Mouse (Mus musculus): Measurements from ENCODE around the gene Efnb2. TPM values are rescaled to one million over a fixed set of nuclear protein-coding genes. Genes with fewer than 3 reads are reported as not detected.

Gene Efnb2
- polyA plus RNA-seq, 1 experiment: 161 TPM

GRCm38 (mm10) chr8:8648686-8649085 lies 12.4 kb downstream of the Efnb2 start:
- TF ChIP-seq POLR2A (IDR thresholded peaks at IDR 0.05; ENCODE audit: borderline replicate concordance, extremely low read depth, low read depth, low read length): no peak
- no peak for TF ChIP-seq CTCF (IDR thresholded peaks at IDR 0.05; ENCODE audit: insufficient read depth, low read length)
- 35% methylated on average over 7 of the region's 7 CpGs for WGBS
- H3K4me1 ChIP-seq (ENCODE audit: control insufficient read depth, insufficient read depth, low read length): peaks cover 20% of the 10 kb centered on the region
- no peak for DNase-seq
- H3K4me3 ChIP-seq (replicated peaks; ENCODE audit: extremely low read depth, low read depth, low read length): no peak overlapping the region

GRCm38 (mm10) chr8:8647824-8648223 lies 13.2 kb downstream of the Efnb2 start:
- 48% methylated on average over 7 of the region's 7 CpGs for WGBS
- DNase-seq: no peak
- Histone ChIP-seq H3K4me1 (ENCODE audit: control insufficient read depth, insufficient read depth, low read length) (peaks cover 20% of the 10 kb centered on the region), H3K4me3 (replicated peaks; ENCODE audit: extremely low read depth, low read depth, low read length) (no peak overlapping the region)
- TF ChIP-seq CTCF (IDR thresholded peaks at IDR 0.05; ENCODE audit: insufficient read depth, low read length): no peak
- no peak for TF ChIP-seq POLR2A (IDR thresholded peaks at IDR 0.05; ENCODE audit: borderline replicate concordance, extremely low read depth, low read depth, low read length)

DNA sequence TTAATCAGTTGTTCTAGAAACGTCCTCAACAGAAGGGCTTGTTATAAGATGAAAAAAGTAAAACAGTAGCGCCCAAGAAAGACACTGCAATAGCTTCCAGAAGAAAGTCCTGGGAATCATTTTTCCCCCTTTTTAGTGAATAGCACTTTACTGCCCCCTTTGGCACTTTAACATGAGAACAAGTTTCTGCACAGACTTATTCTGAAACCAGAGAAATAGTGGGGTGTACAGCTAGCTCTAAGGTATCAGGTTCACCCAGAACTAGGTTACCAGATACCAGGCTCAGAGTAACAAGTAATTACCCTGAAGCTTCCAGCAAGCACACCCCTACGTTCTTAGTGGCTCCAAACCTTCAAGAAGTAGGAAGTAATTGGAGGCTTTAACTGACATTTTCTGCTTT lies 13.7 kb downstream of the Efnb2 start:
- Histone ChIP-seq H3K4me1 (ENCODE audit: control insufficient read depth, insufficient read depth, low read length) (peaks cover 18% of the 10 kb centered on the region), H3K4me3 (replicated peaks; ENCODE audit: extremely low read depth, low read depth, low read length) (no peak overlapping the region)
- 51% methylated on average over 3 of the region's 3 CpGs for WGBS
- TF ChIP-seq CTCF (IDR thresholded peaks at IDR 0.05; ENCODE audit: insufficient read depth, low read length) (no peak), POLR2A (IDR thresholded peaks at IDR 0.05; ENCODE audit: borderline replicate concordance, extremely low read depth, low read depth, low read length) (no peak)
- no peak for DNase-seq

GRCm38 (mm10) chr8:8644160-8644915 lies 16.7 kb downstream of the Efnb2 start:
- Histone ChIP-seq H3K4me1 (ENCODE audit: control insufficient read depth, insufficient read depth, low read length) (peaks cover 15% of the 10 kb centered on the region), H3K4me3 (replicated peaks; ENCODE audit: extremely low read depth, low read depth, low read length) (no peak overlapping the region)
- DNase-seq: no peak
- TF ChIP-seq CTCF (IDR thresholded peaks at IDR 0.05; ENCODE audit: insufficient read depth, low read length) (no peak), POLR2A (IDR thresholded peaks at IDR 0.05; ENCODE audit: borderline replicate concordance, extremely low read depth, low read depth, low read length) (no peak)
- WGBS: 55% methylated on average over 11 of the region's 11 CpGs

GRCm38 (mm10) chr8:8640264-8640588 lies 20.8 kb downstream of the Efnb2 start:
- Histone ChIP-seq H3K4me3 (replicated peaks; ENCODE audit: extremely low read depth, low read depth, low read length) (no peak overlapping the region), H3K4me1 (ENCODE audit: control insufficient read depth, insufficient read depth, low read length) (peaks cover 8% of the 10 kb centered on the region)
- TF ChIP-seq CTCF (IDR thresholded peaks at IDR 0.05; ENCODE audit: insufficient read depth, low read length) (no peak), POLR2A (IDR thresholded peaks at IDR 0.05; ENCODE audit: borderline replicate concordance, extremely low read depth, low read depth, low read length) (no peak)
- no peak for DNase-seq
- 44% methylated on average over 4 of the region's 4 CpGs for WGBS

- Histone ChIP-seq H3K4me3 (replicated peaks; ENCODE audit: extremely low read depth, low read depth, low read length) (no peak overlapping the region), H3K4me1 (ENCODE audit: control insufficient read depth, insufficient read depth, low read length) (peaks cover 10% of the 10 kb centered on the region)
- TF ChIP-seq POLR2A (IDR thresholded peaks at IDR 0.05; ENCODE audit: borderline replicate concordance, extremely low read depth, low read depth, low read length): no peak
- no peak for TF ChIP-seq CTCF (IDR thresholded peaks at IDR 0.05; ENCODE audit: insufficient read depth, low read length)
- DNase-seq: no peak
- WGBS: 53% methylated on average over 8 of the region's 8 CpGs
Measured at GRCm38 (mm10) chr8:8639569-8640263, 21.3 kb downstream of the Efnb2 start.

DNA sequence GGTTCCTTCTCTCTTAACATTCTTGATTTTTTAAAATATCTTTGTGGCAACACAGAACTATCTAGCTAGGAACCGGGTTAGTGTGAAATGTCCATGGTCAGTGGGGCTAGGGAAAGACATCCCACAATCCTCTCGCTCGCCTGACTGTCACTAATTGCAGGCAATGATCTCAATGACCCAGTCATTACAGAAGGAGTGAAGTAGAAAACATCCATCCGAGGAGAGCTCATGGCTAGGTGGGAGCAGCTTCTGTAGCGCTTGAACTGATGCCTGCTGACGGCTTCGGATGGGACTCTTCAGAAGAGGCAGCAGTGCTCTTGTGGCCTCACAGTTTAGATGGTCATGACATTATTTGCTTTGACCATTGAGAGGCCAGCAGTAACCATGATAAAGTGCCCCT lies 29.6 kb downstream of the Efnb2 start:
- TF ChIP-seq POLR2A (IDR thresholded peaks at IDR 0.05; ENCODE audit: borderline replicate concordance, extremely low read depth, low read depth, low read length) (no peak), CTCF (IDR thresholded peaks at IDR 0.05; ENCODE audit: insufficient read depth, low read length) (no peak)
- Histone ChIP-seq H3K4me3 (replicated peaks; ENCODE audit: extremely low read depth, low read depth, low read length) (no peak overlapping the region), H3K4me1 (ENCODE audit: control insufficient read depth, insufficient read depth, low read length) (peaks cover 6% of the 10 kb centered on the region; the same call in 1 of the 2 replicates)
- DNase-seq: no peak
- 64% methylated on average over 7 of the region's 7 CpGs for WGBS

GRCm38 (mm10) chr8:8624017-8624416 lies 37.0 kb downstream of the Efnb2 start:
- Histone ChIP-seq H3K4me3 (replicated peaks; ENCODE audit: extremely low read depth, low read depth, low read length) (no peak overlapping the region), H3K4me1 (ENCODE audit: control insufficient read depth, insufficient read depth, low read length) (peaks cover 10% of the 10 kb centered on the region)
- WGBS: 36% methylated on average over 7 of the region's 7 CpGs
- DNase-seq: no peak
- TF ChIP-seq POLR2A (IDR thresholded peaks at IDR 0.05; ENCODE audit: borderline replicate concordance, extremely low read depth, low read depth, low read length): no peak
- TF ChIP-seq CTCF (IDR thresholded peaks at IDR 0.05; ENCODE audit: insufficient read depth, low read length): no peak

GRCm38 (mm10) chr8:8623486-8623885 lies 37.6 kb downstream of the Efnb2 start:
- Histone ChIP-seq H3K4me1 (ENCODE audit: control insufficient read depth, insufficient read depth, low read length) (peaks cover 10% of the 10 kb centered on the region), H3K4me3 (replicated peaks; ENCODE audit: extremely low read depth, low read depth, low read length) (no peak overlapping the region)
- 29% methylated on average over 8 of the region's 8 CpGs for WGBS
- no peak for DNase-seq
- no peak for TF ChIP-seq POLR2A (IDR thresholded peaks at IDR 0.05; ENCODE audit: borderline replicate concordance, extremely low read depth, low read depth, low read length)
- no peak for TF ChIP-seq CTCF (IDR thresholded peaks at IDR 0.05; ENCODE audit: insufficient read depth, low read length)

DNA sequence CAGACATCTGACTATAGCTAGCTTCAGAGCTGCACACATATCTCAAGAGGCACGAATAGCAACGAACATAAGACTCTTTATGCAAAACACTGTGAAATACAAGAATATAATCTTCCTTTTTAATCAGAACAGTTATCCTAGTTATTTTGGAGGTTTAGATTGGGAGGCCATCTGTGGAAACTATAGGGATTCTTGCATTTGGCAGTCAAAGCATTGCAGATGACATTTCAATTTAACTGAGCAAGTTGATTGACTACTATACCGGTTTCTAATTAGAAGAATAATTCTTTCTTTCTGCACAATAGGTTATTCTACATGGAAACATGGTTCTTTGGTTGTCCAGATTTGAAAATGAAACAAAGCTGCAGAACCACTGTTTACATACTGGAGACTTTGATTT lies 38.6 kb downstream of the Efnb2 start:
- Histone ChIP-seq H3K4me1 (ENCODE audit: control insufficient read depth, insufficient read depth, low read length) (peaks cover 10% of the 10 kb centered on the region), H3K4me3 (replicated peaks; ENCODE audit: extremely low read depth, low read depth, low read length) (no peak overlapping the region)
- DNase-seq: no peak
- TF ChIP-seq CTCF (IDR thresholded peaks at IDR 0.05; ENCODE audit: insufficient read depth, low read length): no peak
- no peak for TF ChIP-seq POLR2A (IDR thresholded peaks at IDR 0.05; ENCODE audit: borderline replicate concordance, extremely low read depth, low read depth, low read length)
- WGBS: 74% methylated on average over 3 of the region's 3 CpGs

All from lung, adult 2 months (tissue).